8 mouse cellular contexts compared by ENCODE assay signal in genomic region chr5:143314730-143315513, GRCm38 (mm10). TPM values are rescaled to one million over a fixed set of nuclear protein-coding genes. Genes with fewer than 3 reads are reported as not detected.
DNase-seq lines count a peak whose midpoint lies in the region; ATAC-seq and TF ChIP-seq lines count a peak whose summit lies in the region.

Gene E130309D02Rik (minus strand): TSS chr5:143315360.

- H3K27me3 ChIP-seq in C2C12 (ENCODE audit: control insufficient read depth, insufficient read depth, insufficient read length) = no peaks in the 10 kb centered on the region
- H3K27me3 ChIP-seq in erythroblast, embryonic 14.5 days (ENCODE audit: control insufficient read depth) = no peaks in the 10 kb centered on the region
- no peaks in the 10 kb centered on the region for H3K27me3 ChIP-seq in heart, embryonic 12.5 days (replicated peaks)
- no peaks in the 10 kb centered on the region for H3K27me3 ChIP-seq in liver, embryonic 12.5 days (replicated peaks)
- H3K27me3 ChIP-seq in stomach, embryonic 15.5 days (replicated peaks) = no peaks in the 10 kb centered on the region

- H3K36me3 ChIP-seq in C2C12 (ENCODE audit: control insufficient read depth, insufficient read depth) = peaks cover 56% of the 10 kb centered on the region
- peaks cover 81% of the 10 kb centered on the region for H3K36me3 ChIP-seq in erythroblast, embryonic 14.5 days (ENCODE audit: control insufficient read depth)
- peaks cover 74% of the 10 kb centered on the region for H3K36me3 ChIP-seq in heart, embryonic 12.5 days
- H3K36me3 ChIP-seq in liver, embryonic 12.5 days = peaks cover 80% of the 10 kb centered on the region
- H3K36me3 ChIP-seq in stomach, embryonic 15.5 days = peaks cover 51% of the 10 kb centered on the region

- TF ChIP-seq CTCF in C2C12 (IDR thresholded peaks at IDR 0.05; ENCODE audit: control insufficient read depth, insufficient read depth, insufficient read length) = peak; percentile 98
- peak; percentile 86 for TF ChIP-seq CTCF in brain, embryonic 14.5 days (IDR thresholded peaks at IDR 0.05; ENCODE audit: borderline replicate concordance, extremely low read depth, insufficient read depth, insufficient read length)

- peak within 1 kb of the TSS; percentile 59 for H3K4me3 ChIP-seq in C2C12 (ENCODE audit: insufficient read depth, poor library complexity, severe bottlenecking)
- H3K4me3 ChIP-seq in erythroblast, embryonic 14.5 days (replicated peaks) = peak within 1 kb of the TSS; percentile 87
- H3K4me3 ChIP-seq in heart, embryonic 12.5 days = peak within 1 kb of the TSS; percentile 89
- peak within 1 kb of the TSS; percentile 75 for H3K4me3 ChIP-seq in liver, embryonic 12.5 days
- peak within 1 kb of the TSS; percentile 91 for H3K4me3 ChIP-seq in stomach, embryonic 15.5 days (replicated peaks)

- peaks cover 51% of the 10 kb centered on the region for H3K79me2 ChIP-seq in C2C12 (ENCODE audit: control insufficient read depth, insufficient read depth)

- peak within 1 kb of the TSS; percentile 96 for H3K9ac ChIP-seq in heart, embryonic 12.5 days
- H3K9ac ChIP-seq in liver, embryonic 12.5 days = peak within 1 kb of the TSS; percentile 95
- H3K9ac ChIP-seq in stomach, embryonic 15.5 days = peak within 1 kb of the TSS; percentile 83

- H3K27ac ChIP-seq in heart, embryonic 12.5 days (ENCODE audit: poor library complexity, severe bottlenecking) = peak within 1 kb of the TSS; percentile 89
- peak within 1 kb of the TSS; percentile 89 for H3K27ac ChIP-seq in liver, embryonic 12.5 days
- peak within 1 kb of the TSS; percentile 87 for H3K27ac ChIP-seq in stomach, embryonic 15.5 days

- TF ChIP-seq POLR2A in brain, embryonic 14.5 days (IDR thresholded peaks at IDR 0.05; ENCODE audit: borderline replicate concordance, extremely low read depth, insufficient read depth, insufficient read length, poor library complexity, severe bottlenecking) = peak; percentile 98

- H3ac ChIP-seq in C2C12 (ENCODE audit: control insufficient read depth, insufficient read length, low read depth) = peak within 1 kb of the TSS; percentile 100

- H3K9me3 ChIP-seq in erythroblast, embryonic 14.5 days (ENCODE audit: control insufficient read depth, low read length) = no peaks in the 10 kb centered on the region
- H3K9me3 ChIP-seq in heart, embryonic 12.5 days (replicated peaks) = no peaks in the 10 kb centered on the region
- H3K9me3 ChIP-seq in liver, embryonic 12.5 days (replicated peaks) = no peaks in the 10 kb centered on the region
- no peaks in the 10 kb centered on the region for H3K9me3 ChIP-seq in stomach, embryonic 15.5 days

- peak within 1 kb of the TSS; percentile 90 for H3K4me2 ChIP-seq in heart, embryonic 12.5 days
- peak within 1 kb of the TSS; percentile 95 for H3K4me2 ChIP-seq in liver, embryonic 12.5 days
- peak within 1 kb of the TSS; percentile 91 for H3K4me2 ChIP-seq in stomach, embryonic 15.5 days

- ATAC-seq in heart, embryonic 12.5 days (ENCODE audit: insufficient number of reproducible peaks, low FRiP score) = peak; percentile 88
- ATAC-seq in liver, embryonic 12.5 days = peak; percentile 81
- peak; percentile 81 for ATAC-seq in stomach, embryonic 15.5 days (ENCODE audit: insufficient read depth, low FRiP score, low read depth)

- H3K79me3 ChIP-seq in C2C12 (ENCODE audit: low read depth) = peaks cover 35% of the 10 kb centered on the region

- peaks cover 56% of the 10 kb centered on the region for H3K4me1 ChIP-seq in erythroblast, embryonic 14.5 days (ENCODE audit: control insufficient read depth)
- peaks cover 18% of the 10 kb centered on the region for H3K4me1 ChIP-seq in heart, embryonic 12.5 days (replicated peaks)
- peaks cover 52% of the 10 kb centered on the region for H3K4me1 ChIP-seq in liver, embryonic 12.5 days
- peaks cover 16% of the 10 kb centered on the region for H3K4me1 ChIP-seq in stomach, embryonic 15.5 days

- peak; percentile 92 for DNase-seq in brain, embryonic 14.5 days (ENCODE audit: low read depth)
- peak; percentile 96 for DNase-seq in kidney, postnatal 10 days
- peak; percentile 81 to 88 for DNase-seq in natural killer cell, adult 2 months (ENCODE audit: low spot score in 2 of 2)

- WGBS in heart, embryonic 12.5 days = under 1% methylated on average over 101 of the region's 101 CpGs
- WGBS in liver, embryonic 12.5 days (ENCODE audit: insufficient replicate concordance) = under 1% methylated on average over 101 of the region's 101 CpGs
- WGBS in stomach, embryonic 15.5 days = under 1% methylated on average over 100 of the region's 101 CpGs

TF ChIP-seq in C2C12, 6 proteins besides CTCF, POLR2A, EP300 and RAD21:
- TF ChIP-seq FOSL1 (IDR thresholded peaks at IDR 0.05; ENCODE audit: insufficient read depth, low read length, poor library complexity, severe bottlenecking) (no peak), MAX (IDR thresholded peaks at IDR 0.05) (peak; percentile 87)

RNA-seq across cellular contexts. Expression of gene E130309D02Rik, which starts in this region (rescaled TPM):
- 29.6 TPM for polyA plus RNA-seq in C2C12 (2012; fragmentation: generic; extraction: Trizol)
- polyA plus RNA-seq in brain, embryonic 14.5 days (2012; rRNA removed) = 33.1 and 33.9 TPM in 2 replicates
- polyA plus RNA-seq in erythroblast, embryonic 14.5 days (2012) = 9.0 and 10.0 TPM in 2 replicates
- polyA plus RNA-seq in heart, embryonic 12.5 days (2016; fragmentation: Nextera tagmentation; extraction: Ambion mirVana) = 26.9 and 27.6 TPM in 2 replicates
- polyA plus RNA-seq in liver, embryonic 12.5 days (2016; fragmentation: Nextera tagmentation; extraction: Ambion mirVana) = 43.6 and 44.8 TPM in 2 replicates
- 32.6 and 34.3 TPM in 2 replicates for polyA plus RNA-seq in stomach, embryonic 15.5 days (2015; fragmentation: Nextera tagmentation; extraction: Ambion mirVana)

Comparison
In these comparisons a context has a peak if more than half of its experiments do, and no peak if none do; other contexts are left out.
1. Peak in every context shown above with its lines: DNase-seq, ATAC-seq, H3K4me3 ChIP-seq and H3K27ac ChIP-seq.